Mouse (Mus musculus) erythroid progenitor cell, adult 5-6 weeks (primary cell): ENCODE measurements at regions not wholly inside any gene's neighbourhood (a gene's known extent, or its start where the extent isn't known, plus 50 kb on each side); places are given as distances from the start of the nearest gene placed in this dataset.

Experiments
- ATAC-seq: replicated peaks from 2 replicates; pipeline ENCODE4 v1.8.0; 2016; ENCODE audit warnings: moderate number of reproducible peaks, mild to moderate bottlenecking, moderate TSS enrichment, inconsistent platforms; ENCODE audit not compliant: poor library complexity, low FRiP score, severe bottlenecking

GRCm38 (mm10) chr13:35209551-35209950 lies 182.7 kb upstream of the Eci2 start:
- no peak for ATAC-seq

- no peak for ATAC-seq
Measured at GRCm38 (mm10) chr13:35211834-35212233, 184.9 kb upstream of the Eci2 start.

GRCm38 (mm10) chr13:35212276-35212675 lies 185.4 kb upstream of the Eci2 start:
- ATAC-seq, result no peak

GRCm38 (mm10) chr13:35214219-35214618 lies 187.3 kb upstream of the Eci2 start:
- no peak for ATAC-seq

- ATAC-seq, result no peak
Measured at GRCm38 (mm10) chr13:35226142-35226829, 199.4 kb upstream of the Eci2 start.

- ATAC-seq, result no peak
Measured at GRCm38 (mm10) chr13:35226944-35227343, 200.0 kb upstream of the Eci2 start.

- no peak for ATAC-seq
Measured at GRCm38 (mm10) chr13:35229601-35230000, 202.7 kb upstream of the Eci2 start.

- no peak for ATAC-seq
Measured at GRCm38 (mm10) chr13:35233636-35234035, 206.7 kb upstream of the Eci2 start.

- no peak for ATAC-seq
Measured at GRCm38 (mm10) chr13:35241443-35241842, 214.5 kb upstream of the Eci2 start.

GRCm38 (mm10) chr13:35243946-35244345 lies 217.1 kb upstream of the Eci2 start:
- no peak for ATAC-seq

GRCm38 (mm10) chr13:35257386-35257785 lies 230.5 kb upstream of the Eci2 start:
- no peak for ATAC-seq

GRCm38 (mm10) chr13:35258720-35259119 lies 231.8 kb upstream of the Eci2 start:
- ATAC-seq, result no peak

GRCm38 (mm10) chr13:35283959-35284358 lies 257.1 kb upstream of the Eci2 start:
- ATAC-seq, result no peak

GRCm38 (mm10) chr13:35302088-35302487 lies 275.2 kb upstream of the Eci2 start:
- no peak for ATAC-seq

GRCm38 (mm10) chr13:35316772-35317171 lies 289.9 kb upstream of the Eci2 start:
- no peak for ATAC-seq

GRCm38 (mm10) chr13:35326682-35327242 lies 299.9 kb upstream of the Eci2 start:
- ATAC-seq, result no peak

- ATAC-seq, result no peak
Measured at GRCm38 (mm10) chr13:35328320-35328719, 301.4 kb upstream of the Eci2 start.

- ATAC-seq, result no peak
Measured at GRCm38 (mm10) chr13:35330926-35331325, 304.0 kb upstream of the Eci2 start.

GRCm38 (mm10) chr13:35345507-35346129 lies 314.0 kb upstream of the Cdyl start:
- no peak for ATAC-seq

- ATAC-seq, result no peak
Measured at GRCm38 (mm10) chr13:35348283-35348682, 311.4 kb upstream of the Cdyl start.

GRCm38 (mm10) chr13:35359345-35359744 lies 300.3 kb upstream of the Cdyl start:
- ATAC-seq, result no peak
